Mouse (Mus musculus) cortical plate, adult 2 months (tissue): ENCODE results near the gene Chga. TPM values are rescaled to one million over a fixed set of nuclear protein-coding genes. Genes with fewer than 3 reads are reported as not detected.

ENCODE experiments used
- H3K27ac ChIP-seq: fragments of 200-500 bp; 2 replicates; pipeline ENCODE4 v1.5.1; 2012; ENCODE audit warnings: low read length, control low read depth, inconsistent platforms; ENCODE audit not compliant: insufficient read depth
- H3K4me1 ChIP-seq: fragments of 200-500 bp; 2 replicates; pipeline ENCODE4 v1.6.1; 2011; ENCODE audit warnings: low read length; ENCODE audit not compliant: control insufficient read depth, insufficient read depth
- H3K4me3 ChIP-seq: fragments of 200-500 bp; 2 replicates; pipeline ENCODE4 v1.5.1; 2011; ENCODE audit warnings: mild to moderate bottlenecking, low read length, control low read depth; ENCODE audit not compliant: insufficient read depth
- CTCF ChIP-seq: fragments of 200-500 bp; IDR thresholded peaks from 2 replicates; pipeline ENCODE4 v1.5.1; 2011; ENCODE audit warnings: mild to moderate bottlenecking, control low read depth, low read length; ENCODE audit not compliant: insufficient read depth; ENCODE audit errors: extremely low read depth
- POLR2A ChIP-seq: fragments of 200-500 bp; IDR thresholded peaks from 2 replicates; pipeline ENCODE4 v1.6.1; 2011; ENCODE audit warnings: mild to moderate bottlenecking, low read length, control low read depth; ENCODE audit not compliant: insufficient read depth; ENCODE audit errors: extremely low read depth
- polyA plus RNA-seq: library from polyadenylated mRNA; depleted of rRNA; stranded (reverse); fragments of >200 nt; gene quantifications from 2 replicates; pipeline ENCODE4 v1.2.3, GENCODE M21; 2012

Gene Chga
- polyA plus RNA-seq, 1 experiment = 121 TPM

DNA sequence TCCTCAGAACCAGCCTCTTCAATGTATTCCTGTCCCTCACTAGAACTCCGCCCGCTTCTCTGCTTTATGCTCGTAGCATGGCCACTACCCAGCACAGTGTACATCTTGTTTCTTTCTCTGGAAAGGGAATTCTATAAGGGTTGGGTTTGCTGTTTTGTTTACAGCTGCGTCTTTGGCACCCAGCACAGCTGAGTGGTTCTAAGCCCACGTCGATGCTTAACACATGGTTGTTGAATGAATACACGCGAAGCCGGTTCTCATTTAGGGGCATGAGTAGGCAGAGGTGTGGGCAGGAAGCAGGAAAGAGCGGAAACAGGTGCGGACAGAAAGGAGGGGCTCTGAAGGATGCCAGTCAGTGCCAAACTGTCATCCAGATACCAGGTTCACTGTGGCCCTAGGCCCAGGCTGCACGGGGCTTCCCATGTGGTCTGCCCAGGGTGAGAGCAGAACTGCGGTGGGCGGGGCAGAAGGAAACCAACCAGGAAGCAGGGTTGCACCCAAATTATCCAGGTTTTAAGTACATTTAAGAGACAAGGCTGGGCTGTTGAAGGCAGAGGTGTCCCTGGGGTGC lies 979 bp upstream of the Chga start:
- TF ChIP-seq POLR2A (no peak), CTCF (no peak)
- H3K27ac ChIP-seq = no peak overlapping the region
- no peak overlapping the region for H3K4me3 ChIP-seq
- peaks cover 2% of the 10 kb centered on the region; the same call in 1 of the 2 replicates for H3K4me1 ChIP-seq

DNA sequence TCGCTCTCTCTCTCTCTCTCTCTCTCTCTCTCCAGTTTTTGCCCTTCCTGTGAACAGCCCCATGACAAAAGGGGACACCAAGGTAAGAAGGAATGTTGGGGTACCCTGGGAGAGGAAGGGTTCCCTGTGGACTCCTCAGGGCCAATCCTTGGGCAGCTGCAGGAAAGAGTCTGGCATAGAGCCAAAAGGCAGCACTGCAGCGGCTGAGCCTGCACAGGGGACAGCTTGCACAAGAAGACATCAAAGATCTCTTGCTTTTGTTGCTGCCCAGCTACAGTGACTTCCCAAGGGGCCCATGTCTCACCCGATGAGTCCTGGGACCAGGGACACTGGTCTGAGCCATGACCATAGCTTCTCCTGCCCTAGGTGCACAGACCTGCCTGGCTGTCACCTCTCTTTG lies 1.1 kb downstream of the Chga start:
- Histone ChIP-seq H3K4me3 (peak overlapping the region; percentile 77), H3K4me1 (peaks cover 2% of the 10 kb centered on the region; the same call in 1 of the 2 replicates), H3K27ac (no peak overlapping the region)
- no peak for TF ChIP-seq CTCF
- TF ChIP-seq POLR2A = no peak

DNA sequence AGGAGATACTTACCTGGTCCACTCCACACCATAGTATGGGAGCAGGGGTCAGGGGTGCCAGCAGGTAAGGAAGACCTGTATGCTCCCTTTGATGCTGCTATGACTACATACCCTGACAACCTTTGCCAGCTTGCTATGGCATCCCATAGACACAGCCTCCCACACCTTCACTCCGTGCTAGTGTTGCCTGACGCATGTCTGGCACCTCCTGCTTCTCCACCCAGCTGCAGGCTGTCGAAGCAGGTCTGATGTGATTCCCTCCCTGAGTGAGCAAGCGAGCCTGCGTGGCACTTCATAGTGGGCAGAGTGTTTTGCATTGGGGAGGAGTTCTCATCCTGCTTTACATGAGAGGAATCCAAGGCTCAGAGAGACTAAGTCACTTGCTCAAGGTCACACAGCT lies 2.6 kb downstream of the Chga start:
- H3K4me1 ChIP-seq = peaks cover 2% of the 10 kb centered on the region; the same call in 1 of the 2 replicates
- no peak for TF ChIP-seq CTCF
- TF ChIP-seq POLR2A = no peak
- H3K4me3 ChIP-seq = no peak overlapping the region
- no peak overlapping the region for H3K27ac ChIP-seq

DNA sequence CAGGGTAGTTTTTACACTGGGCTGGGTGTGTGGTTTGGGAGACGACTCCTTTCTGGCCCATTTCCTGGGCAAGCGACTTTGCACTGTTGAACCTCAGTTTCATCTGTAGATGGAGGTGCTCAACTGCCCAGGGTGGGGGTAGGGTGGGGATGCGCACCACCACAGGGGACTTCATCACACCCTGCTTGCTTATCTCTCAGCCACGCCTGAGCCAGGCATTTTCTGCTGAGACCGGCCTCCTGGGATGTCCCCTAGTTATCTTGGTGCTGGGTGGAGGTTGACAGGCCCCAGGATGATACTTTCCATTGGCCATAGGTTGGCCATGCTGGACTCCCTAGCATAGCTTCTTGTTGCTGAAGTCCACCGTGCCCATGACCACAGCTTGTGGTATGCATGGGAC lies 10.3 kb downstream of the Chga start:
- H3K27ac ChIP-seq = no peak overlapping the region
- TF ChIP-seq CTCF = no peak
- no peak for TF ChIP-seq POLR2A
- no peaks in the 10 kb centered on the region for H3K4me1 ChIP-seq
- no peak overlapping the region for H3K4me3 ChIP-seq

DNA sequence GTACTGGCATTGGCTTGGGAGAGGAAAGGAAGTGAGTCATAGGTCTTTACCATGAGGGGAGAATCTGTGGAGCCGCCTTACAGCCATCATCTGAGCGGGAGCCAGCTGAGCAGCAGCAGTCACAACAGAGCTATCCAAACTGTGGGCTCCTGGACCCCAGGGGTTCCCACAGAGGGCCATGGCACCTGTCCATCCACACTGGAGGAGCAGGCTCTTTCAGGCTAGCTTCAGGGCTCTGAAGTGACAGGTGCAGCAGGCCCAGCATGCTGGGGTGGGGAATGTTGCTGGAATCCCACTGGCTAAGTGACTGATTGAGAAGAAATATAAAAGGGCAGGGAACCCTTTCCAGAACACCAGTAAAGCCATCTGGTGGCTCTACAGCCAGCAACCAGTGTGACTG lies 12.2 kb downstream of the Chga start:
- TF ChIP-seq POLR2A (no peak), CTCF (no peak)
- Histone ChIP-seq H3K4me1 (no peaks in the 10 kb centered on the region), H3K4me3 (no peak overlapping the region), H3K27ac (no peak overlapping the region)

DNA sequence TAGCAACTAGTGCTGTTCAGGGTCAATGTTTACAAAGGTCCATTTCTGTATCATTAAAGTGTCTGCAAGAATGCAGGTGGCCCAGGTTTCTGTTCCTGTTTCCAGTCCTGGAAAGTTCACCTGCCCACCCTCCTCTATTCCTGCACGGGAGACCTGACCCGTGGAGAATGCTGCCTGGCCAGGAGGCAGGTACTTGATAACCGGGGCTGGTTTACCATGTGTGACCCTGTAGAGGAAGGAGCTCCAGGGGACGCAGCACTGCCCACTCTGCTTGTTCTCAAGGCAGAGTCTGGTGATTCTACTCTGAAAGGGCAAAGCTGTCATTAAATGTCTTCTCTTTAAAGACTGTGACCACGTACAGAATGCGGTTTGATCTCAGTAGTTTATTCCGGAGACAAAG lies 13.4 kb downstream of the Chga start:
- no peak overlapping the region for H3K27ac ChIP-seq
- TF ChIP-seq POLR2A (no peak), CTCF (no peak)
- no peak overlapping the region for H3K4me3 ChIP-seq
- H3K4me1 ChIP-seq = no peaks in the 10 kb centered on the region

DNA sequence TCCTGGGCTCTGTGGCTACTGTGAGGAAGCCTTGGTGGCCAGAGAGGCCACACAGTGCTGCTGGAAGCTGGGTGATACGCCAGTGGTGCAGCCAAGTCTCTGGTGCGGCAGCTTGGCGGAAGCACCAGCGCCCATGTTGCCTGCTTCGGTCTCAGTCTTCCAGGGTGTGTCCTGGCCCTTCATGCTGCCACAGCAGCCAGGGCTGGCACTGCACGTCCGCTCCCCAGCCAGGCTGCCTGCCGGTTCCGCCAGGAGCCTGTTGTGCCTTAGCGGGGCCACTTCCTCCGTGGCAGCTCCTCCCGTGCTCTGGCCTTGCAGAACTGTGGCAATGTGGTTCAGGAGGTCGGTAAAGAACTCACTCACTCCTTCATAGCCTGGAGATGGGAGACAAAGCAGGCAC lies 15.3 kb downstream of the Chga start:
- no peak for TF ChIP-seq POLR2A
- no peak for TF ChIP-seq CTCF
- H3K4me3 ChIP-seq = no peak overlapping the region
- no peaks in the 10 kb centered on the region for H3K4me1 ChIP-seq
- H3K27ac ChIP-seq = no peak overlapping the region

DNA sequence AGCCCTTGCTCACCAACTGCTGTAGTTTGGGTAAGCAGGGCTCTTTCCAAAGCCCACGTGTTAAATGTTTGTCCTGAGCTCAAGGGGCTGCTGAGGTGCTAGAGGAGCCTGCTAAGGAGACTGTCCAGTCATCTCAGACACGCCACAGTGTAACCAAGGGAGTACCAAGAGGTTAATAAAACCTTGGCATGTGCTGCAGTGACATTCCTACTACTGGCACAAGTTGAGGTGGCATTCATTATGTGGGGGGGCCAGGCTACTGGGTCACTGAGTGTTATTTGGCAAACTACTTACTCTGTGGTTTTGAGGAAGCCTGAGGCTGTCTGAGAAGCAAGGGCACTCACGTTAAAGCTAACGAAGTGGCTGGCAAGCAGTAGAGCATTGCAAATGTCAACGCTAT lies 16.0 kb downstream of the Chga start:
- no peaks in the 10 kb centered on the region for H3K4me1 ChIP-seq
- no peak overlapping the region for H3K27ac ChIP-seq
- TF ChIP-seq POLR2A (no peak), CTCF (no peak)
- H3K4me3 ChIP-seq = no peak overlapping the region

DNA sequence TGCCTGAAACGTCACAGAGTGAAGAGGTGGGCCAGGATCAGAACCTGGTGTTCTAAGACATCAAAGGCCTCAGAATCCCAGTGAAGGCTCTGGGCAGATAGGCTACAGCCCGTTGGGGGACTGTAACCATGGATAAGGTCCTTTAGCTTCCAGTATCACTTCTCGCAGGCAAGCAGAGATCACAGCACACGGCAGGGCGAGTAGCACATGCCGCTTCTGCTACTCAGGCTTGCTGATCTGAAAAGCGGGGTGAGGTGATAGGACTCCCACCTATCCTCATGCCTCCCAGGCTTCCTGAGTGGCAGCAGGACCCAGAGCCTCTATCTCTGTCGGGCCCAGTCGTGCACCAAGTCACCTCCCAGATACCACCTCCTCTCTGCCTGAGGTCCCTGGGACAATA lies 16.9 kb downstream of the Chga start:
- Histone ChIP-seq H3K4me3 (no peak overlapping the region), H3K4me1 (no peaks in the 10 kb centered on the region), H3K27ac (no peak overlapping the region)
- no peak for TF ChIP-seq CTCF
- no peak for TF ChIP-seq POLR2A

DNA sequence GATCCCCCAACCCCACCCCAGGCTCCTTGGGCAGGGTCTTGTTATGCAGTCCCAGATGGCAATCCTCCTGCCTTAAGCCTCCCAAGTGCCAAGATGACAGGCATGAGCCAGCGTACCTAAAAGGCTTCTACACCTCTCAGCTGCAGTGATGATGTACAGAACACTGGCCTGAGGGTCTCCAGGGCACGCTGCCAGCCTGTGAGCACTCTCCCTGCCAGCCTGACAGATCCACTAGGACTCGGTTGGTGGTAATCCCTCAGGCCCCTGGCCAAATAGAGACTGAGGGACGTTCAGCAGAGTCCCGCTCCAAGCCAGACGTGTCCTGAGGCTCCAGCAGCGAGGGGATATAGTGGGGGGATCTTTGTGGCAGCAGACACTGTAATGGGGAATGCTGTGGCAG lies 18.3 kb downstream of the Chga start:
- Histone ChIP-seq H3K27ac (no peak overlapping the region), H3K4me1 (no peaks in the 10 kb centered on the region), H3K4me3 (no peak overlapping the region)
- no peak for TF ChIP-seq CTCF
- TF ChIP-seq POLR2A = no peak

DNA sequence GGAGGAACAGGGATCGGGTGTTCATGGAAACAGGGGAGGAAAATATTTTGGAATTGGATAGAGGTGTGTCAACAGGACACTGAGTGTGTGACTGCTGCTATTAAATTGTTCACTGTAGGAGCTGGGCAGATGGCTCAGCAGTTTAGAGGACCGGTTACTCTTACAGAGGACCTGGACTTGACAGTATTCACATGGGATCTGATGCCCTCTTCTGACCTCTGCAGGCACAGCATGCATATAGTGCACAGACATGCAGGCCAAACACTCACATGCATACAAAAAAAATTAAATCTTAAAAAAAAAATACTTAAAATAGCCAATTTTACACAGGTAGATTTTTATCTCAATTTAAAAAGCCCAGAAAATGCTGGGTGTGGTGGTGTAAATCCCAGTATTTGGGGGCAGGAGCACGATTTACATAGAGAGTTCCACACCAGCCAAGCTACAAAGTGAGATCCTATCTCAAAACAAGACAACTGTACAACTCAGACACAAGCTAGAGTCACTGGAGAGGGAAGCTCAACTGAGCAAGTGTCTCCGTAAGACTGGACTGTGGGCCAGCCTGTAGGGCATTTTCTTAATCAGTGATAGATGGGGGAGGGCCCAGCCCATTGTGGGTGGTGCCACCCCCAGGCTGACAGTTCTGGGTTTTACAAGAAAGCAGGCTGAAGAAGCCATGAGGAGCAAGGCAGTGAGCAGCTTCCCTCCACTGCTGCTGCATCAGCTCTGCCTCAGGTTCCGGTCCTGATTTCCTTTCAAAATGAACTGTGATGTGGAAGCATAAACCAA lies 21.0 kb downstream of the Chga start:
- TF ChIP-seq POLR2A (no peak), CTCF (no peak)
- Histone ChIP-seq H3K4me3 (no peak overlapping the region), H3K4me1 (no peaks in the 10 kb centered on the region), H3K27ac (no peak overlapping the region)
